Mouse (Mus musculus) hindbrain, embryonic 12.5 days (tissue): ENCODE measurements around the gene Cnot6l. TPM values are rescaled to one million over a fixed set of nuclear protein-coding genes. Genes with fewer than 3 reads are reported as not detected.

ENCODE experiments used
- ATAC-seq: fragments of 200-750 bp; cut with Nextera tagmentation; 2 replicates; pipeline ENCODE4 v1.8.0; 2017; ENCODE audit warnings: moderate TSS enrichment; ENCODE audit not compliant: low FRiP score
- H3K27ac ChIP-seq: fragments of 300-500 bp; sonication (generic); 2 replicates; pipeline ENCODE4 v1.5.1; 2016; ENCODE audit warnings: mild to moderate bottlenecking
- H3K27me3 ChIP-seq: fragments of 300-500 bp; sonication (generic); 2 replicates; pipeline ENCODE4 v1.6.1; 2016; ENCODE audit warnings: mild to moderate bottlenecking
- H3K36me3 ChIP-seq: fragments of 300-500 bp; sonication (generic); 2 replicates; pipeline ENCODE4 v1.6.1; 2016; ENCODE audit warnings: mild to moderate bottlenecking
- H3K4me1 ChIP-seq: fragments of 300-500 bp; sonication (generic); 2 replicates; pipeline ENCODE4 v1.6.1; 2016
- H3K4me2 ChIP-seq: fragments of 300-500 bp; sonication (generic); replicated peaks from 2 replicates; pipeline ENCODE4 v1.6.1; 2016; ENCODE audit warnings: mild to moderate bottlenecking
- H3K4me3 ChIP-seq: fragments of 300-500 bp; sonication (generic); 2 replicates; pipeline ENCODE4 v1.5.1; 2016; ENCODE audit warnings: mild to moderate bottlenecking
- H3K9ac ChIP-seq: fragments of 300-500 bp; sonication (generic); 2 replicates; pipeline ENCODE4 v1.6.1; 2016; ENCODE audit warnings: mild to moderate bottlenecking, moderate library complexity
- H3K9me3 ChIP-seq: fragments of 300-500 bp; sonication (generic); replicated peaks from 2 replicates; pipeline ENCODE4 v1.6.1; 2016; ENCODE audit warnings: mild to moderate bottlenecking
- WGBS: fragments of 180-500 bp; shearing (Covaris S2); methylation state at CpG from one replicate; pipeline ENCODE4 v1.1.7; 2016; 5-methylcytosine and 5-hydroxymethylcytosine counted together
- polyA plus RNA-seq: library from polyadenylated mRNA; unstranded; fragments of >200 nt; fragmentation: Nextera tagmentation; extraction: Ambion mirVana; gene quantifications from 2 replicates; pipeline ENCODE4 v1.2.1, GENCODE M21; 2016

Cnot6l gene
- polyA plus RNA-seq, 1 experiment from 2014 or later: 17.5 TPM

DNA sequence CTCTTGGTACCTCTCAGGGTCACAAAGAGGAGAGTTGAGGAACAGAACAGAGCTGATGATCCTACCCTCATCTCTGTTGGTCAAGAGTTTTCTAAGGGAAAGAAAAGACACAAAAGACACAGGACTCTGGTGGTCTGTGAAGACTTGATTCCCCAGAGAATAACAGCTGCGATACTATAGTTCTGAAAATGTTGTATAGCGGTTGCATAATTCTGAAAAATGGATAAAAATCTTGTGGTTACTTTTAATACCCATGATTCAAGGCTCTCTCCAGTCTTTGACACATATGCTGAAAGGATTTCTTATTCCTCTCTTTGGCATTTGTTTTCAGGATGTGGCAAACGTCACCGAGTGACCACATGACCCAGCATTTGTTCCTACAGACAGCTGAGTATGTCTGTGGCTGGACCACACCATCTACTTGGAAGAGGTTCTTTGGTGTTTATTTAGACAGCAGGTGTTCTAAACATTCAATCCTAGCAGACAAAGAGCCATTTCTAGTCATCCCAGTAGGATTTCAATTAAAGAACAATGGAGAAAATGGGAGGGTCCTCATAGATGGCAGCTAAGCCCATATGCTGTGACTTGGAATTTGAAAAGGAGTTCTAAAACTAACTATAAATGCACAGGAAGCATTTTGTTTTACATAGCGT is 124.7 kb downstream of the Cnot6l start:
- no peak overlapping the region for H3K4me3 ChIP-seq
- no peak overlapping the region for H3K27ac ChIP-seq
- H3K4me2 ChIP-seq: no peak overlapping the region
- 69% methylated on average over 5 of the region's 5 CpGs for WGBS
- no peak overlapping the region for H3K9ac ChIP-seq
- ATAC-seq: no peak
- H3K4me1 ChIP-seq: no peaks in the 10 kb centered on the region
- H3K9me3 ChIP-seq: no peaks in the 10 kb centered on the region
- H3K27me3 ChIP-seq: no peaks in the 10 kb centered on the region
- H3K36me3 ChIP-seq: no peaks in the 10 kb centered on the region

DNA sequence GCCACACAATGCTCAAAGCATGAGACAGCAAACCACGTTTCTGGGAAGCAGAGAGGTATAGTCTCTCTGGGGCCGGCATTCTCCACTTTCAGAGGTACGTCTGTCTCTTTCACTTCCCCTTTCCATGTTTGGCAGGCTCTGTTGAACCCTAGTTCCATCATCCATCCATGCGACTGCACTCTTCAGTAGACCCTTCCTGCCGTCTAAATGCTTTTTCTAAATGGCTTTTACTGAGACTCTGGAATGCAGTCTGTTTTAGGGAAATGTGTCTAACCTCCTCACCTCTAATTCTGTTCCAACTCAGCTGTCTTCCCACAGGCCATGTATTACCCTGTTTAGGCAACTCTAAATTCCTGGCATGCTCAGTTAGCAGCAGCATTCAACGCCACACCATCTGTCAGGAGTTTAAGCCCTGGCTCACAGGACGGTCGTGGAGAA is 126.3 kb downstream of the Cnot6l start:
- no peak overlapping the region for H3K9ac ChIP-seq
- no peaks in the 10 kb centered on the region for H3K4me1 ChIP-seq
- no peaks in the 10 kb centered on the region for H3K36me3 ChIP-seq
- no peak overlapping the region for H3K4me2 ChIP-seq
- H3K27ac ChIP-seq: no peak overlapping the region
- 50% methylated on average over 8 of the region's 8 CpGs for WGBS
- ATAC-seq: no peak
- no peaks in the 10 kb centered on the region for H3K27me3 ChIP-seq
- no peaks in the 10 kb centered on the region for H3K9me3 ChIP-seq
- no peak overlapping the region for H3K4me3 ChIP-seq

DNA sequence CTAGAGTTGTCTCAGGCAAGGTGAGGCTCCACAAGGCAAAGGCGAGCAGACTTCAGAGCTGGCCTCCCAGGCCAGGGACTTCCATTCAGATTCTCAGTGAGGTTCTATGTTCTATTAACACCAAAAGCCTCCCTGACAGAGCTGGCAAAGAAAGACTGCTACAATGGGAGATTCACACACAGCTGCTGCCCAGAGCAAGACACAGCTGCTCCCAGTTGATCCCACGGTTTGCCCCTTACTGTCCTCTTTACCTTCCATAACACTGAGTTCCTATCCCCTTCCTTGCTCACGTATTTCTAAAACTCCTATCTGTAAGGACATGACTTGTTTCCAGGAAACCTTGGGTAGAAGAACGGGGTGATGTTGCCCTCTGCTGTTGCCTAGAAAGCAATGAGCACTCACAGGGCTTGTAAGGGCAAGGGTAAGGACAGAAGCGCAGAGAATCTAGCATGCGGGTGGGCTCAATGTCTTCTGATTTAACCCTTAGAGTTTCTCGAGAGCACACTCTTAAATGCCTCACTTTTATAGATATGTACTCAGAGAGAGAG is 127.8 kb downstream of the Cnot6l start:
- no peak overlapping the region for H3K4me2 ChIP-seq
- no peaks in the 10 kb centered on the region for H3K36me3 ChIP-seq
- no peak overlapping the region for H3K4me3 ChIP-seq
- H3K27ac ChIP-seq: no peak overlapping the region
- H3K4me1 ChIP-seq: no peaks in the 10 kb centered on the region
- 69% methylated on average over 7 of the region's 7 CpGs for WGBS
- H3K9ac ChIP-seq: no peak overlapping the region
- ATAC-seq: no peak
- H3K9me3 ChIP-seq: no peaks in the 10 kb centered on the region
- H3K27me3 ChIP-seq: no peaks in the 10 kb centered on the region

DNA sequence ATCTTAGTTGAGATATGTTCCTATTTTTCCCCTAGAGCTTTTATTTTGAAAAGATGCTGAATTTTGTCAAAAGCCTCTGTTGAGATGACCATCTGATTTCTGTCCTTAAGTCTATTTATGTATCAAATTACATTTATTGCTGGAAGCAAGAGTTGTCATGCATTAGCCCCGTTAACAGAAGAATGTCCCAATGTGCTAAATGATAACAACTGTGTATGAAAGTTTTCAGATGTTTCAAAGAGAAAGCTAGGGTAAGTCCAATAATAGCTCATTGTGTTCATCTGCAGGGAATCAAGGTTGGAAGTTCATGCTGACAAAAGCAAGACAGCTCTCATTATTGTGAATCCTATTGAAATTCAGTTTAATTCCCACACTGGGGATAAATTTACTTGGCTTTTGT is 129.9 kb downstream of the Cnot6l start:
- Histone ChIP-seq H3K36me3 (no peaks in the 10 kb centered on the region), H3K4me1 (no peaks in the 10 kb centered on the region), H3K27ac (no peak overlapping the region), H3K4me2 (no peak overlapping the region), H3K4me3 (no peak overlapping the region), H3K9ac (no peak overlapping the region), H3K27me3 (no peaks in the 10 kb centered on the region), H3K9me3 (no peaks in the 10 kb centered on the region)
- 18% methylated on average over 1 of the region's 1 CpGs for WGBS
- no peak for ATAC-seq

DNA sequence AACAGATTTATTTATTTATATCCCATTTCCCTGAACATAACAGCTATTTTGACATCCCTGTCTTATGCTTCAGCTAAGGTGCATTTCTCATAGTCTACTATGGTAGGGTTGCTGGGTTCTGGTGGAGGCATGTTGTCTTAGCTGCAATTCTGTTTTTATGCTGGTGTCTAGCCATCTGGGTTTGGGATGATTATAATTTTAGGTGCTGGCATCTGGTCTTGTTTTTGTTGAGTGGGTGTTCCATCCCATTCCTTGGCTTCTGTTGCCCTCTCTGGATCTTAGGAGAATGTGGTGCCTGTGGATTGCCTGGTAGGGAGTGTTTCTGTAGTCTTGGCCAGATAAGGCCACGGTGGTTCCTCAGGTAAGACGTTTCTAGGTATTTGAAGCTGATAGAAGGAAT is 134.2 kb downstream of the Cnot6l start:
- no peaks in the 10 kb centered on the region for H3K27me3 ChIP-seq
- H3K27ac ChIP-seq: no peak overlapping the region
- H3K4me1 ChIP-seq: no peaks in the 10 kb centered on the region
- H3K4me2 ChIP-seq: no peak overlapping the region
- no peak overlapping the region for H3K4me3 ChIP-seq
- no peak overlapping the region for H3K9ac ChIP-seq
- no peaks in the 10 kb centered on the region for H3K9me3 ChIP-seq
- 94% methylated on average over 2 of the region's 2 CpGs for WGBS
- H3K36me3 ChIP-seq: no peaks in the 10 kb centered on the region
- ATAC-seq: no peak

Other genes with a start within 250 kb of the Cnot6l start
- 0.25 and 0.34 TPM in 2 replicates for gene Cxcl13, start 207.2 kb downstream of the Cnot6l start, polyA plus RNA-seq
- 20.1 and 20.2 TPM in 2 replicates for gene Mrpl1, start 45.3 kb upstream of the Cnot6l start, polyA plus RNA-seq
- gene Fras1, start 209.8 kb upstream of the Cnot6l start, polyA plus RNA-seq: 11.2 and 13.4 TPM in 2 replicates